Mouse (Mus musculus) R1 (cell line): ENCODE results near the gene Dynlt1b.
"Not testable (repeated sequence)": the region's sequence is repeated elsewhere in the genome, so short reads cannot be mapped to it uniquely, and the experiment has no call there.

Experiments
- DNase-seq: peaks from one replicate; pipeline ENCODE4 v3.0.0-alpha.2; 2018; ENCODE audit warnings: low read depth, low spot score

The Dynlt1b gene

DNA sequence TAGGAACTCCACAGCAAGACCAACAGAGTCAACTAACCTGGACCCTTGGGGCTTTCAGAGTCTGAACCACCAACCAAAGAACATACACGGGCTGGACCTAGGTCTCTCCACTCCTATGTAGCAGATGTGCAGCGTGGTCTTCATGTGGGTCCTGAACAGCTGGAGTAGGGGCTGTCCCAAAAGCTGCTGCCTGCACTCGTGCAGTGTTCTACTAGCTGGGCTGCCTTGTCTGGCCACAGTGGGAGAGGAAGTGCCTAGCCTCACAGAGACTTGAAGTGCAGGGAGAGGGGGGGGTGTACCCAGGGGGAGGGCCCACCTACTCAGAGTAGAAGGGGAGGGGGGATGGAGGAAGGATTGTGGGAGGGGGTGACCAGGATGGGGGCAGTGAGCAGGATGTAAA is 7.1 kb upstream of the Dynlt1b start:
- DNase-seq, result not testable (repeated sequence)

DNA sequence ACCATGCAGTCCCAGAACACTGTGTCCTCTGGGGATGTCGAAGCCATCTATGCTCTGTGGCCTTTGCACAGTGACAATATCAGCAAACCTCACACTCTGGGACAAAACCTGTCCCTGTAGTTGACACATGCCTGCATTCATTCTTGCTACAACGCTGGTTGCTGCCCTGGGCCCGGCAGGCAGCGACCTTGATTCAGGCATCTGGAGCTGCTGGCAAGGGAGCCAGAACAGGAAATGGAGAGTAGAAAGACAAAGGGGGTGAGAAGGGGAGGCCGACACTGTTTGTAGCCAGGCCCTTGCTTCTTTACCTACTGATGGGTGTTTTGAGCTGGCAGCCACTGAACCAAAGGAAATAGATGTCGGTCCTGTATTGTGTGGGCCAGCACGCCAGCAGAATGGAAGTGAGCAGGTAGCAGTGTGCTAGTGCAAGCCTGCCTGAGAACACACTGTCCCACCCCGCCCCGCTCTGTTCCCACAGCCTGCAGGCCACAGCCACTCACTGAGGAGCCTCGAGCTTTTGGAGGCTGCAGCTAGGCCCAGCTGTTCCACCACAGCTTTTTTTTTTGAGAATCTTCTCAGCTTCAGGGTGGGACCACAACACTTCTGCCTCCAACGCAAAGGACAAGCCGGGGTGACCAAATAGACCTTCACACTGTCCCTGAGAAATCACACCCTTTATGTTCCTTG is 5.5 kb upstream of the Dynlt1b start:
- peak; percentile 79 for DNase-seq

DNA sequence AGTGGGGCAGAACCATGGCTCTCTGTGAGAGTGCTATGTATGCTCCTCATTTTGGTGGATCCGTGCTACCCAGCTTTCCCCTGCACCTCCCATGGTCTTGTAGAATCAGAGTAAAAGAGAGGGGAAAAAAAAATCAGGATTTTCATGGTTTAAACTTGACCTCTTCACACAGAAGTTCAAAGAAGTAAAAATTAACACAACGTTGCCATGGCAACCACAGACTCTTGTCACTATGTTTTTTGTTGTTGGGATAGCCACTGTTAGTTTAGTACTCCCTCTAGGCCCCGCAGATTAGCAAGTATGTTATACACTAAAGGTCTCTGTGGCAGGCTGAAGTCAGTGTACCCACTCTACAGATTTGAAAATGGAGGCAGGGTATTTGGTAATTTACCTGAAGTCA is 4.6 kb upstream of the Dynlt1b start:
- DNase-seq, result peak; percentile 86

DNA sequence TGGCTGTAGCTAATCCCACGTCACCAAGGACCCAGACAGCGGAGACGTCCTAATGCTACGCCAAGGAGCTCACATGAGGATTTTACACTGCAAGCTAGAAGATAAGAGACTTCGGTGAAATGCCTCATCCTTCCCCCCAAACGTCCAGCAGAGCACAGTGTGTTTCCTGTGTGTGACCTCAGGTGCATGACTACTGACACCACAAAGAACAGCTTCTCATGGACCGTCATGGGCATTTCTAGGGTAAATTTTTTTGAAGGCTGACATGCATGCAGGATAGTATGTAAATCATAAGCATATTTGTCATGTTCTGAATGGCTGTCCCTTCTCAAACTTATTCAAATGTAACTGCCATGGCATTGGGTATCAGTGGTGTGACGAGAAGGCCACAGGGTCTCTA is 3.0 kb upstream of the Dynlt1b start:
- not testable (repeated sequence) for DNase-seq

DNA sequence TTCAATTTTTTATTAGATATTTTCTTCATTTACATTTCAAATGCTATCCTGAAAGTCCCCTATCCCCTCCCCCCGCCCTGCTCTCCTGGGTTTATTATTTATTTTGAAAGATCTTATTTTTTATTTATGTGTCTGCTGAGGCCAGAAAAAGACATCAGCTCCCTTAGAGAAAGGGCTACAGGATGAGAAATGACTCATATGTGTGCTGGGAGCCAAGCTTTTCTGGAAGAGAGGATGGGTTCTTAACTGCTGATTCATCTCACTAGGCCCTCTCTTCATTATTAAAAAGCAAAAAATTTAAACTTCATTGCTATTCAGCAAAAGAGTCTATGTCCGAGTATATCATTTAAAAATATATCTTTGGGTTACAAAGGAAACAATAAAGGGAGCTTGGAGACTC is 986 bp upstream of the Dynlt1b start:
- not testable (repeated sequence) for DNase-seq

DNA sequence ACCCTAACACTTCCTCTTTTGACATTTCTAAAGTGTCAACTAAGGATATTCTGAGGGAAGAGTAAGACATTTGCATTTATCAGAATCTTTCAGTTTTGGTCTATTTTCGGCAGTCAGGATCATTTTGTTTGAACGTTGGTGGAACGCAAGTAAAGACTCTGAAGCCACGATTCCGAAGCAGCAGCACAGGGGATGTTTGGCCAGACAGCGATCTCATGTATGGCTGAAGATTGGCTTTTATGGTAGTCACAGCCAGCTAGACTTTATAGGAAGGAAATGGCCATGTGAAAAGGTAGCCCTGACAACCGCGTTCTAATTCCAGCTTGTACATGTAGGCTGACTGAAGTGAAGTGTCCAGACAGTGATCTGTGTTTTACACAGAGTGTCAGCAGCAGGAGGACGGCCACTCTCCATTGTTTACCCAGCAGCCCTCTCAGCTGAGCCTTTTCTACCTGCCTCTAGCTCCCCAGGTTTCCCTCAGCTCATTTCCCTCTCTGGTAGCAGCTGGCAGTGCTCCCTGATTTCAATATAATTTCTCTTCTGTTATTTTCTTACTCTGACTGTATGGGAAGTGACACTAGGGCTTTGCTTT is 594 bp downstream of the Dynlt1b start:
- not testable (repeated sequence) for DNase-seq

DNA sequence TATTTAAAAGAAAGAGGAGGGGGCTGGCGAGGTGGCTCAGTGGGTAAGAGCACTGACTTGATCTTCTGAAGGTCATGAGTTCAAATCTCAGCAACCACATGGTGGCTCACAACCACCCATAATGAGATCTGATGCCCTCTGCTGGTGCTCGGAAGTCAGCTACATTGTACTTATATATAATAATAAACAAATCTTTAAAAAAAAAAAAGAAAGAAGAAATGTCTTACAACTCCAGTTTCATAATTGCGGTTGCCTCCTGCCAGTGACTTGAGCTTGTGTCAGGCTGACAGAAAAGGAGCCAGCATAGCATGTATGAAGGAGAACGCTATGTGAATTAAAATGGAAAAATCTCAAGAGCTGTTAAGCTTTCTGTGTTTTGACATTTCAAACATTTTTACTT is 2.5 kb downstream of the Dynlt1b start:
- peak; percentile 43 for DNase-seq

DNA sequence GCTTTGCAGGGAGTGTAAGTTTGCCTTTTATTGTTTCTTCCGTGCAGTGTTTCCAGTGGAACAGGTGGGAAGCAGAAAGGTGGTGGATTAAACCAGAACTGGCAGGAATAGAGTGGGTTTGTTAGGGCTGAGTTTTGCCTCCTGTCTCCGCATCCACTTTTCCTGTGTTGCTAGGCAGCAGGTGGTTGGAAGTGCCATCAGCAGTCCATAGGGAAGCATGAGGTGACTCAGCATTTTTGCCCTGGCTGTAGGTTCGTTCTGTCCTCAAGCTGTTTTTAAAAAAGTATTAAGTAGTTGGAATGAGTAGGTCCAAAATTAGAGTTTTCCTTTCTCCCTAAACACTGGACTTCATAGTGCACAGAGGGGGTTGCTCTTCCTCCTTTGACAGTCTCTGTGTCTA is 3.8 kb downstream of the Dynlt1b start:
- peak; percentile 98 for DNase-seq

DNA sequence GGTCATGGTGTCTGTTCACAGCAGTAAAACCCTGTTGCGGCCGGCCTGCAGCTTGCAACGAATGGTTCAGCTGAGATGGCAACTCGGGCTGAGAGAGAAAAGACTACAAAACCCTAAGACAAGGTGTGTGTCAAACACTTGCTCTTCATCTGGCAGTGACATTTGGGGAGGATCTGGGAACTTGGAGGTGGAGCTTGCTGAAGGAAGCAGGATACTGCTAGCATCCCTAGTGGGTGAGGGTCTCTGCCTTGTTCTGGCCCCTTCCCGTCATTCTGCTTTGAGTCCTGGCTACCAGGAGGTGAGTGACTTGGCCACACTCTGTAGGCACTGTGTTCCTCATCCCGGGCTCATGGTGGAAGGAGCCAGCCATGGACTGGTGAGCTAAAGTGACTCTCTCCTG is 8.2 kb downstream of the Dynlt1b start:
- not testable (repeated sequence) for DNase-seq

DNA sequence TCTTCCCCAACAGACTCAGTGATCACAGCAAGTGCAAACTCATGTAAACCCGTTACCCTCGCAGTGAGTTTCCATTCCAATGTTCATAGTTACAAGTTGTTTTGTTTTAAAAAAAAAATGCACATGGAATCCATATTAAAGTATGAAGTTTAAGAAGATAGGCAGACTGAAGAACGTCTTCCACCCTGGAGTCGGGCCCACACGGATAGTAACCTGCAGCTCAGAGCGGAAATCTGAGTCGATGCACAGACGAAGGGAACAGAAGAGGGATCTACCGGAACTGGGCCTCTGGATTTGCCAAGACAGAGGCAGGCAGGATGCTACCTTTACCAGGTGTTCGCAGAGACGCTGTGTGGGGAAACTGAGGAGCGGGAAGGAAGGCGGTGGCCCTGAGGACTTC is 10.0 kb downstream of the Dynlt1b start:
- DNase-seq, result peak; percentile 59

DNA sequence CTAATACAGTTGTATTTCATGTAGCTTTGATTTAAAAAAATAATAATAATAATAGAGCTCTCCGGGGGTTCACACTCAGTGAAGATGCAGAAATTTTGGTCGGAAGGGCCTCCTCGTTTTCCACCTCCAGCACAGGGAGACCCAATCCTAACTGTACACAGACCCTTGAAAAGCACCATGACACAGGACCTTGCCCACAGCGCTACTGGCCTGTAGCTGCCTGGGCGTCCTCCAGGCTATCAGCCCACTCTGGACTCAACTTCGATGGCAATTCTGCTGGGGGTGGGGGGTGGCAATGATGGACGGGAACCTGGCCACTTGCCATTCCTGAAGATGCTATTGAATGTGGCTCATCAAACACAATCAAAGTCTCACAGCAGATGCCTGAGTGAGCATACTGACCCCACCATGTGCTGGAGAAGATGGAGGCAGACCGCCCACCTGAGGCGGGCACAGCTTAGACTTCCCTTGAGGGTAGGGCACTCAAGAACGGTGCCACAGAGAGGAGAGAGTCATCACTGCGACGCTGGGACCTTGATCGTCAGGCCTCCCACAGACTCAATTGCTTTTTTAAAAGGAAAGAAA is 10.7 kb downstream of the Dynlt1b start:
- DNase-seq, result not testable (repeated sequence)

DNA sequence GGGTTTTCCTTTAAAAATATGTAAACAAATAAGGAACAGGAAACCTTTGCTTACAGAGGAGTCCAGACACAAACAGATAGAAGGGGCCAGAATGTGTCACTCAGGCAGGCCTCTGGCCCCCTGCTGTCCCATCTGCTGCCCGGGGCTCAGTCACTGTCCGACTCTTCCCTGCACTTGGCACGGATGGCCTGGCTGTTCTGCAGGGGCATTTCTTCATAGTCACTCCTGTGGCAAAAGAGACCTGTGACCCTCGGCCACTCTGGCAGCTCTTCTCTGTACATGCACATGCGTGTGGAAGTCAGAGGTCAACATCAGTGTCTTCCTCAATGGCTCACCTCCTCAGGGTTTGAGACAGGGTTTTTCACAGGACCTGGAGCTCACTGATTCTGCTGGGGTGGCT is 11.3 kb downstream of the Dynlt1b start:
- not testable (repeated sequence) for DNase-seq

DNA sequence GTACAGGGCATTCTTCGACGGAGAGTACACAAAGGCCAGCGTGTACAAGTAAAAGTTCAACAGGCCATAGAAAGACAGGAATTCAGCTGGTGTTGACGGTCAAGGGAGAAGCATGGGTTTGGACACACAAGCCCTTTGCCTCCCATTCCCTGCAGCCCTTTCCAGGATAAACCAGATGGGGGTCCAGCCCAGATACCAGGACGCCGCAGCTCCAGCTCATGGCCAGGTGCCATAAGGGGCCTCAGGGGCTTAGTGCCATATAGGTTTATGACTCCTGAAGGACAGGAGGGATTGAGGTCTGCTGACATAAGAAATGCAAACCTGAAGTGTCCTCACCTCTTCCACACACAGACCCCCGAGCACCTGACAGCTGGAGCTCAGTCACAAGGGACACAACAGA is 12.6 kb downstream of the Dynlt1b start:
- not testable (repeated sequence) for DNase-seq

DNA sequence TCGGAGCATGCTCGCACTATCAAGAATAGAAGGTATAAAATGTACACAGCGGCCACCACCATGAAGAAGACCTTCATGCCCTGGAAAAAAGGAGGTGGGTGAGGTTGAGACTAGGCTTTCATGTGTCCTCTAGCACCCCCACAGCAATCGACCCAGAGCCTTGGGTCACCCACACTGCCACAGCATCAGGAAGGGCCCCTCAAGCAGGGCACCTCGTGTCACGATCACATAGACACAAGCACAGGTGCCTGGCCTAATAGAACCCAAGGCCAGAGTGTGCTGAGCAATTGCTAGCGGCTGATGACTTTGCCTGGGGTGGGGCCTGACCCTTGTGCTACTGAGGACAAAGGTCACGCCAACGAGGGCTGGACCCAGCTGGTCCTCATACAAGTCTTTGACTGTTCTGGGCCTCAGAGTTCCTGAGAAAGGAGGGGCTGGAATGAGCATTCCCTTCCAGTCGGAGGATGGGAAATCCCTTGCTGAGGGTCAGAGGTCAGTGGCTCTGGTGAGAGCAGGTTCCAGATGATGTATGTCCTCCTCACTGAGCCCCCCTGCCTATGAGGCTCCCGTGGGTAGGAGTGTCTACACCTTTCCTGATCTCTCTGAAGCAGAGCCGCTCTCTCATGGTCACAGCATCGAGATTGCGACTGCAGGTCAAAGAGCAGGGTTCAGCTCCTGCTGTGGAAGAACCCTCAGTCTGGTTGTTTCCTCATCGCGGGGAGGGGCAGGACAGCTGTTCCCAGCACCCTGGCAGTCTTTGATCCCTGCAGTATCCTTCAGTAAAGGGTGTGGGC is 16.1 kb downstream of the Dynlt1b start:
- DNase-seq, result peak; percentile 54

DNA sequence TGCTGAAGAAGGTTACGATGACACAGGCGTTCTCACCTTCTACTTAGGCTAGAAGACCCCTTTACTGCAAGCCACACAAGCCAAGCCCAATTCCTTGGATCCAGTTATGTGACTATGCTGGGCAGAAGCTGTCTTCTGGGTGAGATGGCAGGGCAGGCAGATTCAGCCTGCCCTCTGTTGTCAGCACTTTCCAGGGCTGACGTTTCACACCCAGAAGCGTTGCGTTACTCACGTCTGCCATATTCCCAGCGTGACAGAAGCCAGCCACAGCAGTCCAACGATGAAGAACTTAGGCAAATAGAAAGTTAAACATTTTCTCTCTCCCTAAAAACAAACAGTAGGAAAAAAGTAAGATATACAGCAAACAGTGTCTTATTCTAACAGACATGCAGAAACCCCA is 18.4 kb downstream of the Dynlt1b start:
- DNase-seq, result not testable (repeated sequence)

DNA sequence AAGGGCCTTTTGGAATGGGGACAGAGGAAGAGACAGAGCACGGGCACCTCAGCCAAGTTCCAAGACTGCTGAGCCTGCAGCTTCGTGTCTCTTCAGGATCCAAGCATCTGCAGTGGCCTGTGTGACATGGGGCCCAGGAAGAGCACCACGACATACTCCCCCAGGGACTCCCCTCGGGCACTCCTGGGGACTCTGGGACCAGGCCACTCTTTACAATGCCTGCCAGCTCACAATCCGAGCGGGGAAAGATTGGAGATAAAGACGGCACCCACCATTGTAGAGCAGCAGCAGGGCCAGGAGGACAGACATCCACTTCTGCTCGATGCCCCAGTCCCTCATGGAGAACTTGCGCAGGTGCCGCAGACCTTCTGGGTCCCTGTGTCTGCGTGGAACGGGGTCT is 19.3 kb downstream of the Dynlt1b start:
- DNase-seq, result not testable (repeated sequence)

DNA sequence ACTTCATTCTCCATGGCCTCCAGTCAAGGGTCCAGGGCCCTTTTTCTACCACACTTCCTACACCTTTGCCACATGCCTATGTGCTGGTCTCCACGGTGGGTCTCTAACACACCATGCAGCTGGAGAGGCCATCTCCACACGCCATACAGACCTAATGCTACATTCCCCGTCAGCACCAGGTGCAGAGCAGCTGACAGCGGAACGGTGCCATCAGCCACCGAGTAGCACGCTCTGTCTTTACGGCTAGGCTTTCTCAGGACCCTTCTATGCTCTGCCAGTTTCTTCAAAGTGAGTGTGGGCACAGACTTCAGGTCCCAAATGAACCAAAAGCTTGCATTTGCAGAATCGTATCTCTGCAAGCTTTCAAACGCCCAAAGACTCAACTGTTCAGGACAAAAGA is 21.3 kb downstream of the Dynlt1b start:
- DNase-seq, result not testable (repeated sequence)

DNA sequence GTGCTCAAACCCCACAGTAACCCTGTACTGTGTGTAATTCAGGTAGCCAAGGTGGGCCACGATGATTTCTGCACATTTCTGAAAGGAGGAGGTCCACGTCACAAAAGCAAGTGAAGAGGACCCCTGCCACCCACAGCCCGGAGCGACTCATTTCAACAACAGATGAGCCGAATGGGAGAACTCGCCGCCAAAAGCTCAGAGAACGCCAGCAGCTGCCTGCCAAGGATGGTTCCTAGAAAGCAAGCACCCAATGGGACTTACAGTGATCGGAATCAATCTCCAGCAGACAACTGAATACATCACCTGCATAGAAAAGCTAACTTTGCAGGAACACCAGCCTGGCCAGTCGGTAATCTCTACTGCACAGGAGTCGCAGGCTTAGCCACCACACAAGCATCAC is 22.8 kb downstream of the Dynlt1b start:
- peak; percentile 47 for DNase-seq

DNA sequence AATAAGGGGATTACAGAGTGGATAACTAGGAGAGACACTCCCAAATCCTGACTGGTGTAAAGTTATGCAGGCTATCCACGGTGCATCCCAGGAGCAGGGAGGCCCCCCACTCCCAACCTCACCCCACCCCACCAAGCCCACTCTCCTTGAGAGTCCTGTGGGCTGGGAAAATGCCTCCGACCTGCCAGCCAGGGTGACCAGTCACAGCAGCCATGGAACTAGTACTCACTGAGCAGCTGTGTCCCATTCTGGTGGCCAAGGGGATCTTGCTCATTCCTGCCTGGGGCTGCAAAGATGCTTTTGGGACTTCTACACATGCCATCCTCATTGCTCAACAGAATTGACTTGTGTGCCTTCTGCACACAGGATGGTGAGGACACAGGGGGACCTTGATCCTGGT is 24.8 kb downstream of the Dynlt1b start:
- DNase-seq, result not testable (repeated sequence)

DNA sequence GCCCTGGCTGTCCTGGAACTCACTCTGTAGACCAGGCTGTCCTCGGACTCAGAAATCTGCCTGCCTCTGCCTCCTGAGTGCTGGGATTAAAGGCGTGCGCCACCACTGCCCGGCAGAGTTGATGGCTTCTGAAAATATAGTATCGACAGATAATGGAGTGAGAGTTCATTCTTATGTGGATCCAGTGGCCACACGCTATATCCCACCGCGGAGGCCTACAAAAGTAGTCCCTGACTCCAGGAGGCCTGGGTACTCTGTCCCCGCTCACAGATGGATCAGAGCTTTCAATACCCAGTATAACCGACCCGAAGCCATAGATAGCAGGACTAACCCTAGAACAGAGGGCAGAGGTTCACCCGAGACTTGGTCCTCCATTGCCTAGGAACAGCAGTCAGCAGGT is 26.0 kb downstream of the Dynlt1b start:
- DNase-seq, result peak; percentile 54

DNA sequence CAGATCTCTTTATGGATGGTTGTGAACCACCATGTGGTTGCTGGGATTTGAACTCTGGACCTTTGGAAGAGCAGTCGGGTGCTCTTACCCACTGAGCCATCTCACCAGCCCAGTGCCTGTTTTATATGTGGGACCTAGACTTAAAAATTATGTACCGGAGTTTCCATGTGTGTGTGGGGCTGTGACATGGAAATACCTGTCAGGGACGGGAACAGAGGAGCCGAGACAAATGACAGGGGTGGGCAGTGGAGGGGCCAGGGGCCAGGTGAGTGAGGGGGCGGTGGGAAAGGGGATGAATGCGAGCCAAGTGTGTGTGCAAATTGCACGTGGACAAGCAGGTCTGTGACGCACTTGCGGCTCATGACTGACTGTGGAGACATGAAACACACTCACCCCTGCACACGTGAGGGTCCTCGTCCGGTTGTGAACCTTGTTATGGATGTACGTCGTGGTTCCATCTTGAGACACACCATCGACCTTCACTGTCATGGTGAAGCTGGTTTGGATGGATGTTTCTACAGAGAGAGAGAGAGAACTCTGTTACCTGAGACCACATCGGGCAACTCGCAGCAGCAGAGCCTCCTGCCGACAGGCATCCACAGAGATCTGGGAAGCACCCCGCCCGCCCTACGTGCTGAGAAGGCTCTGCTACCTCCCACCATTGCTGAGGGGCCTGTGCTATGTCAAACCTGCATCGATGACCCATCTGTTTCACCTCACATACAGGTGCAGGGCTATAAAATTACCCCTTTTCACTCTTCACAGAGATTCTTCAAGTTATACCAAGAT is 26.9 kb downstream of the Dynlt1b start:
- DNase-seq, result peak; percentile 64
